Mouse (Mus musculus) spleen, adult 2 months (tissue): Measurements from ENCODE around the gene Cxcl16.

ENCODE experiments used
- CTCF ChIP-seq: fragments of 200-500 bp; IDR thresholded peaks from 2 replicates; pipeline ENCODE4 v1.5.1; 2011; ENCODE audit warnings: mild to moderate bottlenecking, inconsistent platforms; ENCODE audit not compliant: insufficient read depth, insufficient read length, insufficient replicate concordance; ENCODE audit errors: extremely low read depth
- POLR2A ChIP-seq: fragments of 200-500 bp; IDR thresholded peaks from 2 replicates; pipeline ENCODE4 v1.6.1; 2011; ENCODE audit warnings: low read depth, low read length, inconsistent platforms

GRCm38 (mm10) chr11:70447373-70447772, 12.4 kb downstream of the Cxcl16 start:
- TF ChIP-seq POLR2A (no peak), CTCF (no peak)
